8 mouse cellular contexts compared by ENCODE assay signal in genomic region chr11:75172151-75173094, GRCm38 (mm10). TPM values are rescaled to one million over a fixed set of nuclear protein-coding genes. Genes with fewer than 3 reads are reported as not detected.
A peak's percentile ranks its signal among the peaks of the same experiment; 100 is the strongest.
DNase-seq lines count a peak whose midpoint lies in the region; ATAC-seq and TF ChIP-seq lines count a peak whose summit lies in the region.

No protein-coding gene starts in this region.

- no peak for TF ChIP-seq POLR2A in thymus, adult 2 months (IDR thresholded peaks at IDR 0.05; ENCODE audit: control insufficient read depth, extremely low read depth, insufficient read depth, low read length, poor library complexity)

- peak overlapping the region; percentile 20; the same call in 1 of the 2 replicates for H3K9ac ChIP-seq in lung, embryonic 14.5 days
- peak overlapping the region; percentile 37; the same call in 1 of the 2 replicates for H3K9ac ChIP-seq in embryonic facial prominence, embryonic 14.5 days (ENCODE audit: low read depth, low read length)
- H3K9ac ChIP-seq in intestine, embryonic 14.5 days (ENCODE audit: low read length), result 0 out of 2 replicates have a peak overlapping the region, but pooled peaks have one; percentile 7
- H3K9ac ChIP-seq in midbrain, embryonic 12.5 days (replicated peaks), result no peak overlapping the region; the same call in 1 of the 2 replicates

- H3K36me3 ChIP-seq in lung, embryonic 14.5 days (ENCODE audit: insufficient read depth), result peaks cover 14% of the 10 kb centered on the region
- peaks cover 12% of the 10 kb centered on the region for H3K36me3 ChIP-seq in embryonic facial prominence, embryonic 14.5 days (ENCODE audit: control insufficient read depth, insufficient read depth, low read length)
- H3K36me3 ChIP-seq in intestine, embryonic 14.5 days (ENCODE audit: control insufficient read depth, insufficient read depth, low read length), result peaks cover 12% of the 10 kb centered on the region
- peaks cover 12% of the 10 kb centered on the region for H3K36me3 ChIP-seq in midbrain, embryonic 12.5 days
- H3K36me3 ChIP-seq in thymus, adult 2 months (ENCODE audit: control insufficient read depth, insufficient read depth, low read length), result no peaks in the 10 kb centered on the region

- H3K27ac ChIP-seq in lung, embryonic 14.5 days (ENCODE audit: low read depth), result no peak overlapping the region
- H3K27ac ChIP-seq in embryonic facial prominence, embryonic 14.5 days (replicated peaks; ENCODE audit: low read depth, low read length), result no peak overlapping the region
- no peak overlapping the region for H3K27ac ChIP-seq in intestine, embryonic 14.5 days (ENCODE audit: low read depth)
- no peak overlapping the region for H3K27ac ChIP-seq in midbrain, embryonic 12.5 days (replicated peaks)
- H3K27ac ChIP-seq in thymus, adult 2 months (ENCODE audit: control insufficient read depth, insufficient read depth, low read length), result no peak overlapping the region

- H3K4me1 ChIP-seq in lung, embryonic 14.5 days (ENCODE audit: insufficient read depth), result peaks cover 2% of the 10 kb centered on the region
- peaks cover 32% of the 10 kb centered on the region for H3K4me1 ChIP-seq in embryonic facial prominence, embryonic 14.5 days (ENCODE audit: control insufficient read depth, insufficient read depth, low read length)
- H3K4me1 ChIP-seq in intestine, embryonic 14.5 days (replicated peaks; ENCODE audit: control insufficient read depth, insufficient read depth, low read length), result peaks cover 25% of the 10 kb centered on the region
- peaks cover 62% of the 10 kb centered on the region for H3K4me1 ChIP-seq in midbrain, embryonic 12.5 days
- peaks cover 44% of the 10 kb centered on the region for H3K4me1 ChIP-seq in thymus, adult 2 months (replicated peaks; ENCODE audit: control insufficient read depth, insufficient read depth, low read length)

- WGBS in lung, embryonic 14.5 days, result under 1% methylated on average over 75 of the region's 75 CpGs
- under 1% methylated on average over 59 of the region's 75 CpGs for WGBS in embryonic facial prominence, embryonic 14.5 days
- WGBS in intestine, embryonic 14.5 days, result under 1% methylated on average over 75 of the region's 75 CpGs
- under 1% methylated on average over 74 of the region's 75 CpGs for WGBS in midbrain, embryonic 12.5 days
- 1% methylated on average over 73 of the region's 75 CpGs for WGBS in thymus, adult 2 months

- no peak for TF ChIP-seq CTCF in lung, embryonic 14.5 days (IDR thresholded peaks at IDR 0.05; ENCODE audit: low read depth)
- TF ChIP-seq CTCF in thymus, adult 2 months (IDR thresholded peaks at IDR 0.05; ENCODE audit: borderline replicate concordance, control insufficient read depth, extremely low read depth, insufficient read depth, low read length, poor library complexity), result no peak

- DNase-seq in CD4-positive, CD25-positive, alpha-beta regulatory T cell, adult 2 months (ENCODE audit: low read depth, low spot score), result peak; percentile 75
- peak; percentile 75 for DNase-seq in lung, embryonic 14.5 days
- DNase-seq in lung, postnatal 25 days (ENCODE audit: low spot score), result no peak
- DNase-seq in embryonic facial prominence, embryonic 14.5 days (ENCODE audit: low spot score), result peak; percentile 43
- peak; percentile 59 for DNase-seq in intestine, embryonic 14.5 days (ENCODE audit: low spot score)
- peak; percentile 59 for DNase-seq in thymus, adult 2 months

- H3K9me3 ChIP-seq in lung, embryonic 14.5 days (ENCODE audit: low read depth, low read length), result no peaks in the 10 kb centered on the region
- no peaks in the 10 kb centered on the region for H3K9me3 ChIP-seq in embryonic facial prominence, embryonic 14.5 days (ENCODE audit: control insufficient read depth, low read length)
- H3K9me3 ChIP-seq in intestine, embryonic 14.5 days (ENCODE audit: control insufficient read depth, low read length), result no peaks in the 10 kb centered on the region
- H3K9me3 ChIP-seq in midbrain, embryonic 12.5 days, result no peaks in the 10 kb centered on the region

- no peak for ATAC-seq in CD4-positive, CD25-positive, alpha-beta regulatory T cell, adult 4 months
- ATAC-seq in lung, embryonic 14.5 days (ENCODE audit: insufficient read depth), result no peak; the same call in 1 of the 2 replicates
- no peak; the same call in 1 of the 2 replicates for ATAC-seq in embryonic facial prominence, embryonic 14.5 days (ENCODE audit: low read depth)
- no peak for ATAC-seq in intestine, embryonic 14.5 days (replicated peaks; ENCODE audit: low FRiP score, low TSS enrichment, low read depth)
- no peak for ATAC-seq in midbrain, embryonic 12.5 days (ENCODE audit: low FRiP score, low read depth)

- H3K4me2 ChIP-seq in lung, embryonic 14.5 days, result peak overlapping the region; percentile 92
- H3K4me2 ChIP-seq in embryonic facial prominence, embryonic 14.5 days (ENCODE audit: low read depth, low read length), result peak overlapping the region; percentile 83
- H3K4me2 ChIP-seq in intestine, embryonic 14.5 days (ENCODE audit: low read length), result peak overlapping the region; percentile 78
- peak overlapping the region; percentile 73 for H3K4me2 ChIP-seq in midbrain, embryonic 12.5 days (replicated peaks)

- H3K27me3 ChIP-seq in lung, embryonic 14.5 days (ENCODE audit: insufficient read depth, low read length), result peaks cover 51% of the 10 kb centered on the region
- peaks cover 63% of the 10 kb centered on the region for H3K27me3 ChIP-seq in embryonic facial prominence, embryonic 14.5 days (replicated peaks; ENCODE audit: control insufficient read depth, insufficient read depth, low read length)
- H3K27me3 ChIP-seq in intestine, embryonic 14.5 days (replicated peaks; ENCODE audit: control insufficient read depth, insufficient read depth, low read length), result peaks cover 40% of the 10 kb centered on the region
- peaks cover 77% of the 10 kb centered on the region for H3K27me3 ChIP-seq in midbrain, embryonic 12.5 days
- peaks cover 28% of the 10 kb centered on the region for H3K27me3 ChIP-seq in thymus, adult 2 months (ENCODE audit: control insufficient read depth, insufficient read depth, low read length)

- peak overlapping the region; percentile 61 for H3K4me3 ChIP-seq in lung, embryonic 14.5 days (ENCODE audit: low read depth, low read length)
- peak overlapping the region; percentile 58 for H3K4me3 ChIP-seq in embryonic facial prominence, embryonic 14.5 days (ENCODE audit: low read depth, low read length)
- H3K4me3 ChIP-seq in intestine, embryonic 14.5 days (ENCODE audit: low read depth, low read length), result peak overlapping the region; percentile 58
- peak overlapping the region; percentile 68 for H3K4me3 ChIP-seq in midbrain, embryonic 12.5 days
- H3K4me3 ChIP-seq in thymus, adult 2 months (ENCODE audit: control insufficient read depth, insufficient read depth, low read length), result peak overlapping the region; percentile 36

RNA-seq across cellular contexts. Expression of gene Hic1, which starts 3.1 kb away (rescaled TPM):
- polyA plus RNA-seq in CD4-positive, CD25-positive, alpha-beta regulatory T cell, adult 4 months (2017; shearing (Covaris generic)), result under 1 TPM in 1 of 2 experiments, not detected in 1; 0.36 TPM
- polyA plus RNA-seq in lung, embryonic 14.5 days (2014; fragmentation: Nextera tagmentation; extraction: Ambion mirVana), result 14.0 and 15.6 TPM in 2 replicates
- polyA plus RNA-seq in embryonic facial prominence, embryonic 14.5 days (2014; fragmentation: Nextera tagmentation; extraction: Ambion mirVana), result 13.1 and 17.8 TPM in 2 replicates
- 13.0 and 14.5 TPM in 2 replicates for polyA plus RNA-seq in intestine, embryonic 14.5 days (2014; fragmentation: Nextera tagmentation; extraction: Ambion mirVana)
- 3.7 and 4.8 TPM in 2 replicates for polyA plus RNA-seq in midbrain, embryonic 12.5 days (2016; fragmentation: Nextera tagmentation; extraction: Ambion mirVana)
- polyA plus RNA-seq in thymus, adult 2 months (2012; rRNA removed), result 10.6 and 14.1 TPM in 2 replicates

RNA-seq across cellular contexts. Expression of gene Ovca2, which starts 6.2 kb away (rescaled TPM):
- polyA plus RNA-seq in CD4-positive, CD25-positive, alpha-beta regulatory T cell, adult 4 months (2017; shearing (Covaris generic)), result 10 to 100 TPM; 19.2 to 29.4 TPM
- 28.6 and 29.9 TPM in 2 replicates for polyA plus RNA-seq in lung, embryonic 14.5 days (2014; fragmentation: Nextera tagmentation; extraction: Ambion mirVana)
- polyA plus RNA-seq in embryonic facial prominence, embryonic 14.5 days (2014; fragmentation: Nextera tagmentation; extraction: Ambion mirVana), result 23.1 and 26.5 TPM in 2 replicates
- 29.9 and 32.2 TPM in 2 replicates for polyA plus RNA-seq in intestine, embryonic 14.5 days (2014; fragmentation: Nextera tagmentation; extraction: Ambion mirVana)
- polyA plus RNA-seq in midbrain, embryonic 12.5 days (2016; fragmentation: Nextera tagmentation; extraction: Ambion mirVana), result 23.2 and 24.9 TPM in 2 replicates
- 37.6 and 48.9 TPM in 2 replicates for polyA plus RNA-seq in thymus, adult 2 months (2012; rRNA removed)

RNA-seq across cellular contexts. Expression of gene Dph1, which starts 18.6 kb away (rescaled TPM):
- 10 to 100 TPM; 11.0 to 20.6 TPM for polyA plus RNA-seq in CD4-positive, CD25-positive, alpha-beta regulatory T cell, adult 4 months (2017; shearing (Covaris generic))
- 25.0 and 26.5 TPM in 2 replicates for polyA plus RNA-seq in lung, embryonic 14.5 days (2014; fragmentation: Nextera tagmentation; extraction: Ambion mirVana)
- 22.5 and 23.8 TPM in 2 replicates for polyA plus RNA-seq in embryonic facial prominence, embryonic 14.5 days (2014; fragmentation: Nextera tagmentation; extraction: Ambion mirVana)
- polyA plus RNA-seq in intestine, embryonic 14.5 days (2014; fragmentation: Nextera tagmentation; extraction: Ambion mirVana), result 27.9 and 31.5 TPM in 2 replicates
- 15.8 and 17.6 TPM in 2 replicates for polyA plus RNA-seq in midbrain, embryonic 12.5 days (2016; fragmentation: Nextera tagmentation; extraction: Ambion mirVana)
- polyA plus RNA-seq in thymus, adult 2 months (2012; rRNA removed), result 28.3 and 33.8 TPM in 2 replicates

RNA-seq across cellular contexts. Expression of gene Rtn4rl1, which starts 21.2 kb away (rescaled TPM):
- polyA plus RNA-seq in CD4-positive, CD25-positive, alpha-beta regulatory T cell, adult 4 months (2017; shearing (Covaris generic)), result 1 to 10 TPM; 1.5 to 1.8 TPM
- 1.1 and 1.5 TPM in 2 replicates for polyA plus RNA-seq in lung, embryonic 14.5 days (2014; fragmentation: Nextera tagmentation; extraction: Ambion mirVana)
- polyA plus RNA-seq in embryonic facial prominence, embryonic 14.5 days (2014; fragmentation: Nextera tagmentation; extraction: Ambion mirVana), result 4.9 TPM in 2 replicates
- polyA plus RNA-seq in intestine, embryonic 14.5 days (2014; fragmentation: Nextera tagmentation; extraction: Ambion mirVana), result 1.6 and 2.0 TPM in 2 replicates
- 9.3 and 10.2 TPM in 2 replicates for polyA plus RNA-seq in midbrain, embryonic 12.5 days (2016; fragmentation: Nextera tagmentation; extraction: Ambion mirVana)
- 15.3 and 15.5 TPM in 2 replicates for polyA plus RNA-seq in thymus, adult 2 months (2012; rRNA removed)
